Mouse (Mus musculus): ENCODE results near the gene Gm49321.
A peak's percentile ranks its signal among the peaks of the same experiment; 100 is the strongest.

Gene Gm49321

GRCm38 (mm10) chr12:73948415-73948814 is 11.0 kb downstream of the Gm49321 start:
- no peak for DNase-seq (ENCODE audit: low read depth in 2 of 2, low spot score in 2 of 2)

GRCm38 (mm10) chr12:73949318-73950058 is 12.0 kb downstream of the Gm49321 start:
- no peak for DNase-seq (ENCODE audit: low read depth in 2 of 2, low spot score in 2 of 2)

- peak; percentile 41 to 50 for DNase-seq (ENCODE audit: low read depth in 2 of 2, low spot score in 2 of 2)
Measured at GRCm38 (mm10) chr12:73952879-73953278, 15.4 kb downstream of the Gm49321 start.

- DNase-seq (ENCODE audit: low read depth in 2 of 2, low spot score in 2 of 2) = peak; percentile 14 to 40
Measured at GRCm38 (mm10) chr12:73953420-73954186, 16.1 kb downstream of the Gm49321 start.

GRCm38 (mm10) chr12:73954785-73955184 is 17.3 kb downstream of the Gm49321 start:
- DNase-seq (ENCODE audit: low read depth in 2 of 2, low spot score in 2 of 2) = no peak

GRCm38 (mm10) chr12:73957676-73958075 is 20.2 kb downstream of the Gm49321 start:
- DNase-seq (ENCODE audit: low read depth in 2 of 2, low spot score in 2 of 2) = no peak

- no peak for DNase-seq (ENCODE audit: low read depth in 2 of 2, low spot score in 2 of 2)
Measured at GRCm38 (mm10) chr12:73958830-73959229, 21.4 kb downstream of the Gm49321 start.

- peak; percentile 95 to 97 for DNase-seq (ENCODE audit: low read depth in 2 of 2, low spot score in 2 of 2)
Measured at GRCm38 (mm10) chr12:73964291-73965281, 27.1 kb downstream of the Gm49321 start, which contains the start of gene Snapc1. Snapc1 (plus strand) TSS chr12:73964481.

GRCm38 (mm10) chr12:73969142-73969541 is 31.7 kb downstream of the Gm49321 start:
- DNase-seq (ENCODE audit: low read depth in 2 of 2, low spot score in 2 of 2) = no peak

GRCm38 (mm10) chr12:73974584-73974983 is 37.1 kb downstream of the Gm49321 start:
- no peak for DNase-seq (ENCODE audit: low read depth in 2 of 2, low spot score in 2 of 2)

- DNase-seq (ENCODE audit: low read depth in 2 of 2, low spot score in 2 of 2) = no peak
Measured at GRCm38 (mm10) chr12:73978144-73978543, 40.7 kb downstream of the Gm49321 start.

GRCm38 (mm10) chr12:73979667-73980066 is 42.2 kb downstream of the Gm49321 start:
- no peak for DNase-seq (ENCODE audit: low read depth in 2 of 2, low spot score in 2 of 2)

- DNase-seq (ENCODE audit: low read depth in 2 of 2, low spot score in 2 of 2) = no peak
Measured at GRCm38 (mm10) chr12:73982533-73982932, 45.1 kb downstream of the Gm49321 start.

- DNase-seq (ENCODE audit: low read depth in 2 of 2, low spot score in 2 of 2) = no peak
Measured at GRCm38 (mm10) chr12:73986299-73986698, 48.8 kb downstream of the Gm49321 start.

- no peak for DNase-seq (ENCODE audit: low read depth in 2 of 2, low spot score in 2 of 2)
Measured at GRCm38 (mm10) chr12:73988393-73989008, 51.0 kb downstream of the Gm49321 start.

GRCm38 (mm10) chr12:73989594-73989993 is 52.1 kb downstream of the Gm49321 start:
- peak; percentile 37 to 59 for DNase-seq (ENCODE audit: low read depth in 2 of 2, low spot score in 2 of 2)

- no peak for DNase-seq (ENCODE audit: low read depth in 2 of 2, low spot score in 2 of 2)
Measured at GRCm38 (mm10) chr12:73996906-73997296, 59.4 kb downstream of the Gm49321 start.

- DNase-seq (ENCODE audit: low read depth in 2 of 2, low spot score in 2 of 2) = no peak
Measured at GRCm38 (mm10) chr12:73997297-73998127, 60.1 kb downstream of the Gm49321 start, which contains the start of gene Syt16. Syt16 (plus strand) TSS chr12:73997661.

- DNase-seq (ENCODE audit: low read depth in 2 of 2, low spot score in 2 of 2) = no peak
Measured at GRCm38 (mm10) chr12:73998128-73998456, 60.6 kb downstream of the Gm49321 start.

GRCm38 (mm10) chr12:74002449-74002848 is 65.0 kb downstream of the Gm49321 start:
- DNase-seq (ENCODE audit: low read depth in 2 of 2, low spot score in 2 of 2) = no peak
